Mouse (Mus musculus): ENCODE measurements around the gene Pik3cg.

Gene Pik3cg

GRCm38 (mm10) chr12:32144513-32144912 lies 63.9 kb downstream of the Pik3cg start:
- in situ Hi-C loops (cut with MboI; ENCODE audit: low sequenced_read_pairs): loop anchor here (5.0 kb wide), 1 partner anchor 177 kb away; no protein-coding TSS in a partner anchor

GRCm38 (mm10) chr12:32143782-32144181 lies 64.7 kb downstream of the Pik3cg start:
- in situ Hi-C loops (cut with MboI; ENCODE audit: low sequenced_read_pairs): loop anchor here (5.0 kb wide), 1 partner anchor 176 kb away; no protein-coding TSS in a partner anchor

GRCm38 (mm10) chr12:32143151-32143550 lies 65.3 kb downstream of the Pik3cg start:
- in situ Hi-C loops (cut with MboI; ENCODE audit: low sequenced_read_pairs): loop anchor here (5.0 kb wide), 1 partner anchor 176 kb away; no protein-coding TSS in a partner anchor

GRCm38 (mm10) chr12:32141766-32142165 lies 66.7 kb downstream of the Pik3cg start:
- in situ Hi-C loops (cut with MboI; ENCODE audit: low sequenced_read_pairs): loop anchor here (5.0 kb wide), 1 partner anchor 174 kb away; no protein-coding TSS in a partner anchor

- in situ Hi-C loops (cut with MboI; ENCODE audit: low sequenced_read_pairs): no loop called here
Measured at GRCm38 (mm10) chr12:32138831-32139230, 69.6 kb downstream of the Pik3cg start.

- in situ Hi-C loops (cut with MboI; ENCODE audit: low sequenced_read_pairs): no loop called here
Measured at GRCm38 (mm10) chr12:32138362-32138761, 70.1 kb downstream of the Pik3cg start.

GRCm38 (mm10) chr12:32137542-32137941 lies 70.9 kb downstream of the Pik3cg start:
- in situ Hi-C loops (cut with MboI; ENCODE audit: low sequenced_read_pairs): no loop called here

- in situ Hi-C loops (cut with MboI; ENCODE audit: low sequenced_read_pairs): no loop called here
Measured at GRCm38 (mm10) chr12:32127599-32128507, 80.6 kb downstream of the Pik3cg start.

- in situ Hi-C loops (cut with MboI; ENCODE audit: low sequenced_read_pairs): no loop called here
Measured at GRCm38 (mm10) chr12:32127158-32127557, 81.3 kb downstream of the Pik3cg start.

GRCm38 (mm10) chr12:32124456-32124855 lies 84.0 kb downstream of the Pik3cg start:
- in situ Hi-C loops (cut with MboI; ENCODE audit: low sequenced_read_pairs): no loop called here

- in situ Hi-C loops (cut with MboI; ENCODE audit: low sequenced_read_pairs): no loop called here
Measured at GRCm38 (mm10) chr12:32124030-32124429, 84.4 kb downstream of the Pik3cg start.

GRCm38 (mm10) chr12:32123559-32123958 lies 84.9 kb downstream of the Pik3cg start:
- in situ Hi-C loops (cut with MboI; ENCODE audit: low sequenced_read_pairs): no loop called here
